Mouse (Mus musculus) T-helper 17 cell (primary cell): ENCODE measurements around the gene Nfil3.

Experiments
- in situ Hi-C, 2 experiments: fragments of 300-600 bp; cut with MboI, MseI; formaldehyde crosslinking; loops; 1 replicate in 1 of 2; 2 replicates in 1 of 2; pipeline ENCODE4 v1.15.1; 2025; ENCODE audit warnings: high pct_unique_total_duplicates in 2 of 2

Nfil3 gene

GRCm38 (mm10) chr13:52985508-52986214 is 4.8 kb upstream of the Nfil3 start:
- in situ Hi-C loops = loop anchor here (5.0 kb wide), 3 partner anchors 123 to 278 kb away; no protein-coding TSS in a partner anchor

GRCm38 (mm10) chr13:52982703-52983102 is 1.8 kb upstream of the Nfil3 start:
- in situ Hi-C loops = no loop called here

- in situ Hi-C loops = no loop called here
These were observed 788 bp upstream of the Nfil3 start for GRCm38 (mm10) chr13:52981441-52982281.

- in situ Hi-C loops = no loop called here
These were observed 492 bp downstream of the Nfil3 start for GRCm38 (mm10) chr13:52980211-52980950.

- in situ Hi-C loops = loop anchor here in 1 of 2 experiments (5.0 kb wide), 1 partner anchor 122 kb away; no protein-coding TSS in a partner anchor
These were observed 1.4 kb downstream of the Nfil3 start for GRCm38 (mm10) chr13:52979331-52980051.

- in situ Hi-C loops = loop anchor here in 1 of 2 experiments (5.0 kb wide), 1 partner anchor 121 kb away; no protein-coding TSS in a partner anchor
These were observed 2.4 kb downstream of the Nfil3 start for GRCm38 (mm10) chr13:52978321-52978981.

- in situ Hi-C loops = loop anchor here in 1 of 2 experiments (5.0 kb wide), 1 partner anchor 120 kb away; no protein-coding TSS in a partner anchor
These were observed 3.1 kb downstream of the Nfil3 start for GRCm38 (mm10) chr13:52977757-52978156.

- in situ Hi-C loops = loop anchor here in 1 of 2 experiments (5.0 kb wide), 1 partner anchor 120 kb away; no protein-coding TSS in a partner anchor
These were observed 3.7 kb downstream of the Nfil3 start for GRCm38 (mm10) chr13:52977221-52977609.

- in situ Hi-C loops = loop anchor here in 1 of 2 experiments (5.0 kb wide), 1 partner anchor 119 kb away; no protein-coding TSS in a partner anchor
These were observed 4.2 kb downstream of the Nfil3 start for GRCm38 (mm10) chr13:52976510-52977220.

GRCm38 (mm10) chr13:52976130-52976509 is 4.8 kb downstream of the Nfil3 start:
- in situ Hi-C loops = loop anchor here in 1 of 2 experiments (5.0 kb wide), 1 partner anchor 119 kb away; no protein-coding TSS in a partner anchor

- in situ Hi-C loops = loop anchor here in 1 of 2 experiments (5.0 to 25.0 kb wide), 3 partner anchors 57 to 1562 kb away; partner anchors contain the start of gene S1pr3
These were observed 6.2 kb downstream of the Nfil3 start for GRCm38 (mm10) chr13:52974676-52975075.

- in situ Hi-C loops = loop anchor here in 1 of 2 experiments (5.0 to 25.0 kb wide), 2 partner anchors 56 to 1561 kb away; partner anchors contain the start of gene S1pr3
These were observed 7.4 kb downstream of the Nfil3 start for GRCm38 (mm10) chr13:52973427-52973826.

- in situ Hi-C loops = loop anchor here in 1 of 2 experiments (5.0 to 25.0 kb wide), 2 partner anchors 55 to 1560 kb away; partner anchors contain the start of gene S1pr3
These were observed 8.2 kb downstream of the Nfil3 start for GRCm38 (mm10) chr13:52972626-52973025.

- in situ Hi-C loops = loop anchor here in 1 of 2 experiments (5.0 to 25.0 kb wide), 2 partner anchors 54 to 1559 kb away; partner anchors contain the start of gene S1pr3
These were observed 10.0 kb downstream of the Nfil3 start for GRCm38 (mm10) chr13:52970876-52971275.

GRCm38 (mm10) chr13:52962922-52963321 is 18.0 kb downstream of the Nfil3 start:
- in situ Hi-C loops = loop anchor here in 1 of 2 experiments (25.0 kb wide), 1 partner anchor 1551 kb away; the partner anchor contains the start of gene S1pr3

GRCm38 (mm10) chr13:52962361-52962760 is 18.5 kb downstream of the Nfil3 start:
- in situ Hi-C loops = loop anchor here in 1 of 2 experiments (25.0 kb wide), 1 partner anchor 1550 kb away; the partner anchor contains the start of gene S1pr3

GRCm38 (mm10) chr13:52953779-52954553 is 26.9 kb downstream of the Nfil3 start:
- in situ Hi-C loops = loop anchor here in 1 of 2 experiments (25.0 kb wide), 1 partner anchor 1542 kb away; the partner anchor contains the start of gene S1pr3

GRCm38 (mm10) chr13:52949211-52949610 is 31.7 kb downstream of the Nfil3 start:
- in situ Hi-C loops = no loop called here
